21 mouse cellular contexts compared by ENCODE assay signal in the genomic region with DNA sequence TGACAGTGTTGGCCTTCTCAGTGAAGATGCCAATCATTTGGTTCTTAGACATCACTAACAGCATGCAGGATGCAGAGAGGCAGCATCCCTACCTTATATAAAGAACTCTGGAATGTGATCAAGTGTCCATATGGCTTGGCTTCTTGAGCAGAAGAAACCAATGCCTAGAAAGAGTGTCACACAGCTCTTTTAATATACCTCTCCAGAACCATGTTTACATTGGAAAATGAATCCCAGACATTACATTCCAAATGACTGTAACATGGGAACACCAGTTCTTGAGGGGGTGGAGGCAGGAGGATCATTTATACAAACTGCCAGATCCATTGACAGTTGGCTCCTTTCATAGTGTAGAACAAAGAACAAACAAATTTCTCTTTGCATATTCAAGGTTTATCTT. TPM values are rescaled to one million over a fixed set of nuclear protein-coding genes. Genes with fewer than 3 reads are reported as not detected.
DNase-seq lines count a peak whose midpoint lies in the region; TF ChIP-seq lines count a peak whose summit lies in the region.
"Had no signal": no experiment of that assay in that cellular context is flagged by ENCODE, and none has a peak within 500 bp of the region (broad histone marks: within the 10 kb centered on the region; RNA-seq: fewer than 3 reads in every experiment).

No protein-coding gene starts in this region.

- peak overlapping the region; percentile 34; the same call in 1 of the 2 replicates for H3K27ac ChIP-seq in left cerebral cortex, adult 2 months
- H3K27ac ChIP-seq: limb, embryonic 13.5 days; liver, embryonic 14.5 days; neural tube, embryonic 15.5 days had no signal

- intact Hi-C loops in left cerebral cortex, adult 2 months (cut with DNase I), result loop anchor here (2.0 kb wide), 1 partner anchor 30 kb away; a partner anchor contains a TSS

- DNase-seq in cerebellum, adult 11-12 months, result peak; percentile 12
- DNase-seq in cerebellum, postnatal 36 days, result no peak
- DNase-seq in layer of hippocampus, adult 11-12 months (ENCODE audit: low spot score), result peak; percentile 24
- no peak for DNase-seq in layer of hippocampus, postnatal 10 days (ENCODE audit: low spot score in 2 of 2)
- DNase-seq in cerebellum, adult 9-10 months, result peak; percentile 55
- DNase-seq in left cerebral cortex, adult 2 months (ENCODE audit: extremely low spot score in 1 of 2, low spot score in 2 of 2), result no peak
- no peak for DNase-seq in urinary bladder, postnatal 36 days (ENCODE audit: low spot score in 2 of 2)
- no peak for DNase-seq in embryo, embryonic 10 days (ENCODE audit: low spot score)
- DNase-seq: adrenal gland, adult 2 months; gastrocnemius, postnatal 10 days; heart, adult 18-20 months; kidney, adult 9 months; midbrain, embryonic 14.5 days; retina, postnatal 1 day; spleen, adult 18-20 months; thymus, adult 2 months had no signal

- no peak for TF ChIP-seq CTCF in left cerebral cortex, adult 2 months (IDR thresholded peaks at IDR 0.05)

- no peak overlapping the region for H3K4me3 ChIP-seq in left cerebral cortex, adult 2 months
- H3K4me3 ChIP-seq: erythroblast, embryonic 14.5 days; limb, embryonic 13.5 days; myocyte; neural tube, embryonic 15.5 days had no signal

RNA-seq across cellular contexts. Expression of a gene that starts 29.9 kb away (rescaled TPM):
- total RNA-seq in layer of hippocampus, postnatal 10 days (2021), result 10 to 100 TPM; 27.4 to 30.7 TPM
- total RNA-seq in left cerebral cortex, adult 2 months (2021), result 10 to 100 TPM; 27.7 to 33.6 TPM

Comparison
In these comparisons a context has a peak if more than half of its experiments do, and no peak if none do; other contexts are left out.
1. DNase-seq: peak in cerebellum, adult 11-12 months (single experiment), layer of hippocampus, adult 11-12 months (single experiment) and cerebellum, adult 9-10 months (single experiment); none in cerebellum, postnatal 36 days (0 of 2), layer of hippocampus, postnatal 10 days (0 of 2), left cerebral cortex, adult 2 months (0 of 2), urinary bladder, postnatal 36 days (0 of 2) and embryo, embryonic 10 days (single experiment).